Mouse (Mus musculus) intestine, postnatal 0 days (tissue): ENCODE results near the gene Lrrc56. TPM values are rescaled to one million over a fixed set of nuclear protein-coding genes. Genes with fewer than 3 reads are reported as not detected.

Experiments
- ATAC-seq: fragments of 200-750 bp; cut with Nextera tagmentation; 2 replicates; pipeline ENCODE4 v1.8.0; 2017; ENCODE audit warnings: mild to moderate bottlenecking, moderate TSS enrichment, moderate library complexity
- H3K27ac ChIP-seq: fragments of 300-500 bp; sonication (generic); 2 replicates; pipeline ENCODE4 v1.5.1; 2014; ENCODE audit warnings: mild to moderate bottlenecking, low read depth, low read length, moderate library complexity
- H3K27me3 ChIP-seq: fragments of 300-500 bp; sonication (generic); replicated peaks from 2 replicates; pipeline ENCODE4 v1.6.1; 2014; ENCODE audit warnings: low read length, mixed read lengths; ENCODE audit not compliant: control insufficient read depth, insufficient read depth
- H3K36me3 ChIP-seq: fragments of 300-500 bp; sonication (generic); 2 replicates; pipeline ENCODE4 v1.6.1; 2014; ENCODE audit warnings: mild to moderate bottlenecking, moderate library complexity; ENCODE audit not compliant: control insufficient read depth, insufficient read depth
- H3K4me1 ChIP-seq: fragments of 300-500 bp; sonication (generic); replicated peaks from 2 replicates; pipeline ENCODE4 v1.6.1; 2014; ENCODE audit warnings: antibody characterized with exemption, low read length, mixed read lengths; ENCODE audit not compliant: control insufficient read depth, insufficient read depth
- H3K4me2 ChIP-seq: fragments of 300-500 bp; sonication (generic); replicated peaks from 2 replicates; pipeline ENCODE4 v1.6.1; 2014; ENCODE audit warnings: low read depth, mild to moderate bottlenecking, moderate library complexity
- H3K4me3 ChIP-seq: fragments of 300-500 bp; sonication (generic); 2 replicates; pipeline ENCODE4 v1.5.1; 2014; ENCODE audit warnings: low read depth, low read length
- H3K9ac ChIP-seq: fragments of 300-500 bp; sonication (generic); 2 replicates; pipeline ENCODE4 v1.6.1; 2014; ENCODE audit warnings: mild to moderate bottlenecking, low read depth, low read length
- H3K9me3 ChIP-seq: fragments of 300-500 bp; sonication (generic); 2 replicates; pipeline ENCODE4 v1.6.1; 2016; ENCODE audit warnings: mixed run types; ENCODE audit not compliant: control insufficient read depth
- CTCF ChIP-seq: sonication (generic); IDR thresholded peaks from 2 replicates; pipeline ENCODE4 v1.5.1; 2016; ENCODE audit warnings: low read depth, mild to moderate bottlenecking, control low read depth, antibody characterized with exemption, moderate library complexity
- WGBS: fragments of 180-500 bp; shearing (Covaris S2); extraction: QIAGEN DNeasy Blood & Tissue Kit; methylation state at CpG from one replicate; pipeline ENCODE4 v1.1.7; 2014; 5-methylcytosine and 5-hydroxymethylcytosine counted together
- polyA plus RNA-seq: library from polyadenylated mRNA; unstranded; fragments of >200 nt; fragmentation: Nextera tagmentation; extraction: Ambion mirVana; gene quantifications from 2 replicates; pipeline ENCODE4 v1.2.1, GENCODE M21; 2015

Lrrc56 gene
- polyA plus RNA-seq, 1 experiment from 2014 or later = 3.2 TPM

DNA sequence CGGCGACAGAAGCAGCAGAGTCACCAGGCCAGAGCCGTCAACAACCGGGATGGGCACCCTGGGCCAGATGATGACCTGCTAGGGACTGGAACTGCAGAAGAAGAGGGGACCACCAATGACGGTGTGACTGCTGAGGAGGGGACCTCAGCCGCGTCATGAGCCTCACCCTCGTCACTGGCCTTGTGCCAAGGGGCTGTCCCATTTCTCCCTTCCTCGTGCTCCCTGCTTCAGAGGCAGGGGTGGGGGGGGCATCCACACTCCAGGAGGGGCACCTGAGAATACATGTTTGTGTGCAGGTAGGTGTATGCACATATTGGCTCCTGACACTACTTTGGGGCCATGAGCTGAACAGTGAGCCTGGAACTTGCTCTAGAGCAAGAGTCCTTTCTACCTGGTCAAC lies 38.6 kb upstream of the Lrrc56 start:
- H3K9me3 ChIP-seq = no peaks in the 10 kb centered on the region
- TF ChIP-seq CTCF = no peak
- no peaks in the 10 kb centered on the region for H3K4me1 ChIP-seq
- no peaks in the 10 kb centered on the region for H3K27me3 ChIP-seq
- peaks cover 56% of the 10 kb centered on the region for H3K36me3 ChIP-seq
- no peak overlapping the region for H3K9ac ChIP-seq
- H3K27ac ChIP-seq = no peak overlapping the region
- ATAC-seq = 0 out of 2 replicates have a peak, but pooled peaks have one; percentile 3
- no peak overlapping the region for H3K4me2 ChIP-seq
- 69% methylated on average over 9 of the region's 9 CpGs for WGBS
- H3K4me3 ChIP-seq = no peak overlapping the region

DNA sequence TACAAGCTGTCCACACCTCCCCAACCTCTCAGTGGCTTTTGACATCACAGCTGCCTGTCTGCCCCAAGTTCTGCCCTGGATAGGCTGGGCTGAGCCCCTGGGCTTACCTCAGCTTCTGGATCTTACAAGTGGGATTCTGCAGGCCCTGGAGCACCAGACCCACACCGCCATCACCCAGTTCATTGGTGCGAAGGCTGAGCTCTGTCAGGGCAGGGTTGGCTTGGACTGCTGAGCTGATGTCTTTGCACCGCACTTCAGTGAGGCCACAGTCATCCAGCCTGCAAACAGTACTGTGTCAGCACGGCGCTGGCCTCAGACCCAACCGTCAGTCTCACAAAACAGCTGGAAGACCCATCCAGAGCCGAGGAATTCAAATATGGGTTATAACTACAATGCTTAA lies 29.6 kb upstream of the Lrrc56 start:
- Histone ChIP-seq H3K27ac (no peak overlapping the region), H3K9me3 (no peaks in the 10 kb centered on the region), H3K36me3 (peaks cover 61% of the 10 kb centered on the region), H3K4me2 (no peak overlapping the region), H3K4me3 (no peak overlapping the region), H3K9ac (no peak overlapping the region), H3K4me1 (peaks cover 6% of the 10 kb centered on the region), H3K27me3 (no peaks in the 10 kb centered on the region)
- TF ChIP-seq CTCF = no peak
- whole genome bisulfite sequencing = 79% methylated on average over 7 of the region's 7 CpGs
- ATAC-seq = no peak

GRCm38 (mm10) chr7:141164850-141165249 lies 29.1 kb upstream of the Lrrc56 start:
- Histone ChIP-seq H3K4me1 (peaks cover 6% of the 10 kb centered on the region), H3K9ac (no peak overlapping the region), H3K27me3 (no peaks in the 10 kb centered on the region), H3K36me3 (peaks cover 56% of the 10 kb centered on the region), H3K4me2 (no peak overlapping the region), H3K9me3 (no peaks in the 10 kb centered on the region), H3K27ac (no peak overlapping the region; the same call in 1 of the 2 replicates), H3K4me3 (no peak overlapping the region)
- WGBS = 39% methylated on average over 6 of the region's 6 CpGs
- TF ChIP-seq CTCF = no peak
- peak; percentile 70 for ATAC-seq

DNA sequence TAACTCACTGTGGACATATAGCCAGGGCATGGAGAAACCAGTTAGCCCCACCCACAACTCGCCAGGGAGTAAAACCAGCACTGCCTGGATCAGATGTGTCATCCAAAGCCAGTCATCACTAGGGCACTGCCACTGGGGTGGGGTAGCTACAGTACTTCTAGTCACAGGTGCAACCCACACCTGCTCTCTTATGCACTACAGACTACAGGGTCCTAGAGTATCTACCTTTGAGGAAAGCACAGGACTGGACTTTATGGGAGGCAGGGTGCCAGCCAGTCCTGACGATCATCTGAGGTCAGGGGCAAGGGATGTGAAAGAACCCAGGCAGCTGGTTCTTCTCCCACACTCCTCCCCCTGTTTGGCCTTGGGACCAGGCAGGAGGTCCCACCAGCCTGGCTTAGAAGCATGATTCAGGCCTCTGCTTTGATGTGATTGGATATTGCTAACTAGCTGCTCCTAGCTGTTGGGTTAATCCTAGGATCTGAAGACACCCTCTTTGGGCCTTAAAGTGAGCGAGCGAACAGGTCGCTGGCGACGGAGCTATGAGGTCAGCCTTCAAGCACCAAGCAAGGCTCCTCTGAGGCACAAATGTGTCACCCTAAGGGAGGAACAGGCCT lies 25.9 kb upstream of the Lrrc56 start:
- WGBS = 17% methylated on average over 7 of the region's 7 CpGs
- no peak for TF ChIP-seq CTCF
- H3K27ac ChIP-seq = peak overlapping the region; percentile 46; the same call in 1 of the 2 replicates
- peak; percentile 26 for ATAC-seq
- no peaks in the 10 kb centered on the region for H3K27me3 ChIP-seq
- peak overlapping the region; percentile 62 for H3K9ac ChIP-seq
- peak overlapping the region; percentile 54 for H3K4me3 ChIP-seq
- H3K36me3 ChIP-seq = peaks cover 28% of the 10 kb centered on the region
- peaks cover 8% of the 10 kb centered on the region for H3K4me1 ChIP-seq
- H3K9me3 ChIP-seq = no peaks in the 10 kb centered on the region
- H3K4me2 ChIP-seq = peak overlapping the region; percentile 76

DNA sequence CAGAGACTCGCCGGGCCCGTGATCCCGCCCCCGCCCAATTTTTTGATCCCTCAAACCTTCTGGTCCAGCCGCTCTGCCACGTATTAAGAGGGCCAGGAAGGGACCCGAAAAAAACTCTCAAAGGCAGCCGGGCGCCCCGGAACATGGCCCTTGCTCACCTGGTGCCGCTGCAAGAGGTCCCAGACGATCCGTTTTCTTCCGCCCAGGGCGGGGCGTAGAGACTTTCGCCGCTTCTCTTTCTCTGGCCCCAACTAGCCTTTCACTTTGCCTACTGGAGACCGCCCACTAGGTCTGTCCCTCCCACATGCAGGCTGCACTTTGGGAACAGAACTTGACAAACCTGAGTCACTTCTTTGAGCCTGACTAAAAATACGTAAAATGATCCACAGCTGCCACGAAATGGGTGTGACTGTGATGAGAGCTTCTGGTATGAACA lies 25.4 kb upstream of the Lrrc56 start:
- Histone ChIP-seq H3K9ac (peak overlapping the region; percentile 62), H3K27ac (peak overlapping the region; percentile 46; the same call in 1 of the 2 replicates), H3K4me3 (peak overlapping the region; percentile 54), H3K4me1 (peaks cover 12% of the 10 kb centered on the region), H3K4me2 (peak overlapping the region; percentile 76), H3K36me3 (peaks cover 23% of the 10 kb centered on the region), H3K9me3 (no peaks in the 10 kb centered on the region), H3K27me3 (no peaks in the 10 kb centered on the region)
- peak; percentile 59 for ATAC-seq
- TF ChIP-seq CTCF = no peak
- 2% methylated on average over 22 of the region's 22 CpGs for WGBS

DNA sequence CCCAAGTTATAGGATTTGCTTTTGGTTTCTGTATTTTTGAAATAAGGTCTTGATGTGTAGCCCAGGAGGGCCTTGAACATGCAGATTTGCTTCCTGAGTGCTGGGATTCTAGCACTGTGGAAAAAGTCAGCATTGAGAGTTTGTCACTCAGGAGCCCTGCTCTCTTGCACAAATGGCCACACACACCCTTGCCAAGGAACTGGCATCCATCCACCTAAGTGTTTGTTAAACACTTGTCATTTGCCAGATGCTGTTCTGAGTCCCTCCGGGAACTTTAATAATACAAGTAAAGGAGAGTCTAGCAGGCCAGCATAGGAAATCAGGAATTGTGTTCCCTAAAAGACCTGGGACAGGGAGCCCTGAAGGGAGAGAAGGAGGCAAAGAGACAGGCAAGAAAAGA lies 24.7 kb upstream of the Lrrc56 start:
- TF ChIP-seq CTCF = no peak
- no peak for ATAC-seq
- Histone ChIP-seq H3K9ac (no peak overlapping the region), H3K4me2 (0 out of 2 replicates have a peak overlapping the region, but pooled peaks have one; percentile 76), H3K27me3 (no peaks in the 10 kb centered on the region), H3K4me1 (peaks cover 12% of the 10 kb centered on the region), H3K36me3 (peaks cover 15% of the 10 kb centered on the region), H3K27ac (no peak overlapping the region; the same call in 1 of the 2 replicates), H3K9me3 (no peaks in the 10 kb centered on the region), H3K4me3 (no peak overlapping the region)
- WGBS = 43% methylated on average over 1 of the region's 1 CpGs
